Mouse (Mus musculus) G1E-ER4 (cell line): ENCODE data around the gene Iqsec2. TPM values are rescaled to one million over a fixed set of nuclear protein-coding genes. Genes with fewer than 3 reads are reported as not detected.

Experiments used
- GATA1 ChIP-seq: IDR thresholded peaks from one replicate; pipeline ENCODE4 v1.8.0; 2012; ENCODE audit warnings: low read length, inconsistent platforms
- polyA plus RNA-seq: library from polyadenylated mRNA; stranded (reverse); fragments of >175 nt; gene quantifications from 2 replicates; pipeline ENCODE4 v1.2.3, GENCODE M21; 2012

The Iqsec2 gene
- polyA plus RNA-seq, 1 experiment: 0.08 TPM

GRCm38 (mm10) chrX:152171041-152172026 is 27.3 kb downstream of the Iqsec2 start:
- no peak for TF ChIP-seq GATA1

GRCm38 (mm10) chrX:152172487-152172935 is 28.4 kb downstream of the Iqsec2 start:
- TF ChIP-seq GATA1: no peak

- TF ChIP-seq GATA1: no peak
Observed at GRCm38 (mm10) chrX:152175284-152175683, 31.2 kb downstream of the Iqsec2 start.

- TF ChIP-seq GATA1: no peak
Observed at GRCm38 (mm10) chrX:152177897-152178296, 33.8 kb downstream of the Iqsec2 start.

- no peak for TF ChIP-seq GATA1
Observed at GRCm38 (mm10) chrX:152178843-152179545, 34.9 kb downstream of the Iqsec2 start.

- TF ChIP-seq GATA1: no peak
Observed at GRCm38 (mm10) chrX:152179670-152180656, 35.9 kb downstream of the Iqsec2 start.

GRCm38 (mm10) chrX:152187151-152187550 is 43.1 kb downstream of the Iqsec2 start:
- no peak for TF ChIP-seq GATA1

GRCm38 (mm10) chrX:152191266-152191665 is 47.2 kb downstream of the Iqsec2 start:
- TF ChIP-seq GATA1: no peak

GRCm38 (mm10) chrX:152197814-152198648 is 54.0 kb downstream of the Iqsec2 start:
- no peak for TF ChIP-seq GATA1

GRCm38 (mm10) chrX:152201737-152202421 is 57.8 kb downstream of the Iqsec2 start:
- no peak for TF ChIP-seq GATA1

GRCm38 (mm10) chrX:152202422-152203103 is 58.5 kb downstream of the Iqsec2 start:
- no peak for TF ChIP-seq GATA1

GRCm38 (mm10) chrX:152203247-152203646 is 59.2 kb downstream of the Iqsec2 start:
- TF ChIP-seq GATA1: no peak

- TF ChIP-seq GATA1: no peak
Observed at GRCm38 (mm10) chrX:152205486-152205885, 61.4 kb downstream of the Iqsec2 start.
